Mouse (Mus musculus) limb, embryonic 14.5 days (tissue): ENCODE data around the gene Nrsn1. TPM values are rescaled to one million over a fixed set of nuclear protein-coding genes. Genes with fewer than 3 reads are reported as not detected.
A peak's percentile ranks its signal among the peaks of the same experiment; 100 is the strongest.
"Not testable (repeated sequence)": the region's sequence is repeated elsewhere in the genome, so short reads cannot be mapped to it uniquely, and the experiment has no call there.

ENCODE experiments used
- ATAC-seq: fragments of 200-750 bp; cut with Nextera tagmentation; 2 replicates; pipeline ENCODE4 v1.8.0; 2017; ENCODE audit warnings: low read depth, moderate number of reproducible peaks, moderate TSS enrichment; ENCODE audit not compliant: low FRiP score
- DNase-seq: peaks from one replicate; pipeline ENCODE4 v3.0.0-alpha.2; 2015; ENCODE audit warnings: low spot score
- H3K27ac ChIP-seq: fragments of 300-500 bp; sonication (generic); replicated peaks from 2 replicates; pipeline ENCODE4 v1.5.1; 2014; ENCODE audit warnings: low read depth, mild to moderate bottlenecking, low read length, moderate library complexity, mixed read lengths
- H3K27me3 ChIP-seq: fragments of 300-500 bp; sonication (generic); 2 replicates; pipeline ENCODE4 v1.6.1; 2014; ENCODE audit warnings: low read length, mixed read lengths; ENCODE audit not compliant: control insufficient read depth, insufficient read depth
- H3K36me3 ChIP-seq: fragments of 300-500 bp; sonication (generic); 2 replicates; pipeline ENCODE4 v1.6.1; 2014; ENCODE audit warnings: mild to moderate bottlenecking, low read length, moderate library complexity, mixed read lengths; ENCODE audit not compliant: control insufficient read depth, insufficient read depth
- H3K4me1 ChIP-seq: fragments of 300-500 bp; sonication (generic); 2 replicates; pipeline ENCODE4 v1.6.1; 2014; ENCODE audit warnings: antibody characterized with exemption, low read length, mixed read lengths; ENCODE audit not compliant: control insufficient read depth, insufficient read depth
- H3K4me2 ChIP-seq: fragments of 300-500 bp; sonication (generic); replicated peaks from 2 replicates; pipeline ENCODE4 v1.6.1; 2014; ENCODE audit warnings: low read depth, mild to moderate bottlenecking, low read length, moderate library complexity; ENCODE audit not compliant: severe bottlenecking
- H3K4me3 ChIP-seq: fragments of 300-500 bp; sonication (generic); replicated peaks from 2 replicates; pipeline ENCODE4 v1.5.1; 2014; ENCODE audit warnings: low read length
- H3K9ac ChIP-seq: fragments of 300-500 bp; sonication (generic); 2 replicates; pipeline ENCODE4 v1.6.1; 2014; ENCODE audit warnings: mild to moderate bottlenecking, low read depth, low read length, moderate library complexity; ENCODE audit not compliant: severe bottlenecking
- H3K9me3 ChIP-seq: fragments of 300-500 bp; sonication (generic); 2 replicates; pipeline ENCODE4 v1.6.1; 2016; ENCODE audit warnings: low read length; ENCODE audit not compliant: control insufficient read depth
- POLR2A ChIP-seq: fragments of 200-500 bp; IDR thresholded peaks from 2 replicates; pipeline ENCODE4 v1.8.0; 2012; ENCODE audit warnings: inconsistent platforms, mild to moderate bottlenecking, moderate library complexity, borderline replicate concordance; ENCODE audit not compliant: insufficient read depth, insufficient read length; ENCODE audit errors: extremely low read depth
- WGBS: fragments of 180-500 bp; shearing (Covaris S2); extraction: QIAGEN DNeasy Blood & Tissue Kit; methylation state at CpG from one replicate; pipeline ENCODE4 v1.1.7; 2014; 5-methylcytosine and 5-hydroxymethylcytosine counted together
- polyA plus RNA-seq, 2 experiments: library from polyadenylated mRNA; depleted of rRNA in 1 of 2; stranded (reverse) in 1 of 2; unstranded in 1 of 2; fragments of >200 nt; fragmentation: Nextera tagmentation in 1 of 2; extraction: Ambion mirVana in 1 of 2; gene quantifications; 2 replicates each; pipeline versions ENCODE4 v1.2.1 to v1.2.3; 2012 to 2014

The Nrsn1 gene
- polyA plus RNA-seq (2012; rRNA removed), result 0.88 and 1.1 TPM in 2 replicates
- polyA plus RNA-seq (2014; fragmentation: Nextera tagmentation; extraction: Ambion mirVana), result 0.72 and 1.1 TPM in 2 replicates

- ATAC-seq, result not testable (repeated sequence)
- 56% methylated on average over 2 of the region's 2 CpGs for WGBS
Measured at GRCm38 (mm10) chr13:25270402-25270801, at the start of gene Nrsn1. Gene Nrsn1, minus strand, starts transcription at chr13:25270502.

GRCm38 (mm10) chr13:25312059-25312458 is 41.8 kb upstream of the Nrsn1 start:
- Histone ChIP-seq H3K4me3 (no peak overlapping the region), H3K27me3 (no peaks in the 10 kb centered on the region), H3K27ac (no peak overlapping the region), H3K4me1 (no peaks in the 10 kb centered on the region), H3K4me2 (no peak overlapping the region), H3K9ac (no peak overlapping the region), H3K36me3 (no peaks in the 10 kb centered on the region), H3K9me3 (no peaks in the 10 kb centered on the region)
- ATAC-seq (no peak), DNase-seq (no peak)
- WGBS, result 89% methylated on average over 2 of the region's 2 CpGs
- TF ChIP-seq POLR2A, result no peak

More at GRCm38 (mm10) chr13:25270402-25270801, at the start of gene Nrsn1:
- not testable (repeated sequence) for H3K4me1 ChIP-seq, H3K9ac ChIP-seq, H3K9me3 ChIP-seq, H3K36me3 ChIP-seq, H3K27me3 ChIP-seq, DNase-seq, H3K27ac ChIP-seq
- peak within 1 kb of the TSS; percentile 33 for H3K4me3 ChIP-seq
- H3K4me2 ChIP-seq, result peak within 1 kb of the TSS; percentile 76

GRCm38 (mm10) chr13:25310068-25310467 is 39.8 kb upstream of the Nrsn1 start:
- TF ChIP-seq POLR2A, result no peak
- Histone ChIP-seq H3K4me2 (no peak overlapping the region), H3K9me3 (no peaks in the 10 kb centered on the region), H3K9ac (no peak overlapping the region), H3K27ac (no peak overlapping the region), H3K4me3 (no peak overlapping the region), H3K27me3 (no peaks in the 10 kb centered on the region), H3K4me1 (no peaks in the 10 kb centered on the region), H3K36me3 (no peaks in the 10 kb centered on the region)
- DNase-seq, result no peak
- no peak for ATAC-seq

- Histone ChIP-seq H3K4me1 (no peaks in the 10 kb centered on the region), H3K9me3 (no peaks in the 10 kb centered on the region), H3K36me3 (no peaks in the 10 kb centered on the region), H3K27ac (no peak overlapping the region), H3K4me3 (no peak overlapping the region), H3K27me3 (no peaks in the 10 kb centered on the region), H3K9ac (no peak overlapping the region), H3K4me2 (no peak overlapping the region)
- ATAC-seq (no peak), DNase-seq (no peak)
- 92% methylated on average over 1 of the region's 1 CpGs for WGBS
- TF ChIP-seq POLR2A, result no peak
Measured at GRCm38 (mm10) chr13:25288736-25289135, 18.4 kb upstream of the Nrsn1 start.

- no peak overlapping the region for H3K9ac ChIP-seq
- 39% methylated on average over 5 of the region's 5 CpGs for WGBS
- TF ChIP-seq POLR2A, result no peak
- no peaks in the 10 kb centered on the region for H3K36me3 ChIP-seq
- H3K4me3 ChIP-seq, result no peak overlapping the region
- no peak overlapping the region for H3K27ac ChIP-seq
- no peak for DNase-seq
- H3K27me3 ChIP-seq, result no peaks in the 10 kb centered on the region
- peaks cover 1% of the 10 kb centered on the region; the same call in 1 of the 2 replicates for H3K4me1 ChIP-seq
- H3K4me2 ChIP-seq, result no peak overlapping the region
- ATAC-seq, result no peak
- H3K9me3 ChIP-seq, result no peaks in the 10 kb centered on the region
Measured at GRCm38 (mm10) chr13:25274934-25275565, 4.7 kb upstream of the Nrsn1 start.
